Mouse (Mus musculus) midbrain, embryonic 15.5 days (tissue): ENCODE measurements around the gene Gm20388. TPM values are rescaled to one million over a fixed set of nuclear protein-coding genes. Genes with fewer than 3 reads are reported as not detected.
A peak's percentile ranks its signal among the peaks of the same experiment; 100 is the strongest.

ENCODE experiments used
- ATAC-seq: fragments of 200-750 bp; cut with Nextera tagmentation; replicated peaks from 2 replicates; pipeline ENCODE4 v1.8.0; 2017; ENCODE audit warnings: moderate TSS enrichment
- H3K27ac ChIP-seq: fragments of 300-500 bp; sonication (generic); 2 replicates; pipeline ENCODE4 v1.5.1; 2015; ENCODE audit warnings: mild to moderate bottlenecking, inconsistent platforms
- H3K27me3 ChIP-seq: fragments of 300-500 bp; sonication (generic); replicated peaks from 2 replicates; pipeline ENCODE4 v1.6.1; 2015; ENCODE audit warnings: inconsistent platforms
- H3K36me3 ChIP-seq: fragments of 300-500 bp; sonication (generic); replicated peaks from 2 replicates; pipeline ENCODE4 v1.6.1; 2015; ENCODE audit warnings: inconsistent platforms
- H3K4me1 ChIP-seq: fragments of 300-500 bp; sonication (generic); 2 replicates; pipeline ENCODE4 v1.6.1; 2015; ENCODE audit warnings: inconsistent platforms
- H3K4me2 ChIP-seq: fragments of 300-500 bp; sonication (generic); 2 replicates; pipeline ENCODE4 v1.6.1; 2015; ENCODE audit warnings: inconsistent platforms, mild to moderate bottlenecking, moderate library complexity
- H3K4me3 ChIP-seq: fragments of 300-500 bp; sonication (generic); 2 replicates; pipeline ENCODE4 v1.5.1; 2015; ENCODE audit warnings: mild to moderate bottlenecking, inconsistent platforms
- H3K9ac ChIP-seq: fragments of 300-500 bp; sonication (generic); 2 replicates; pipeline ENCODE4 v1.6.1; 2015; ENCODE audit warnings: mild to moderate bottlenecking, inconsistent platforms
- H3K9me3 ChIP-seq: fragments of 300-500 bp; sonication (generic); 2 replicates; pipeline ENCODE4 v1.6.1; 2016; ENCODE audit warnings: inconsistent platforms
- WGBS: fragments of 180-500 bp; shearing (Covaris S2); methylation state at CpG from one replicate; pipeline ENCODE4 v1.1.7; 2015; ENCODE audit warnings: mixed read lengths; 5-methylcytosine and 5-hydroxymethylcytosine counted together
- polyA plus RNA-seq: library from polyadenylated mRNA; unstranded; fragments of >200 nt; fragmentation: Nextera tagmentation; extraction: Ambion mirVana; gene quantifications from 2 replicates; pipeline ENCODE4 v1.2.1, GENCODE M21; 2015

Gm20388 gene
- polyA plus RNA-seq, 1 experiment from 2014 or later, result 5.6 TPM

- Histone ChIP-seq H3K27me3 (no peaks in the 10 kb centered on the region), H3K4me2 (peak within 1 kb of the TSS; percentile 46), H3K9ac (no peak within 1 kb of the TSS; the same call in 1 of the 2 replicates), H3K4me3 (peak within 1 kb of the TSS; percentile 8; the same call in 1 of the 2 replicates), H3K9me3 (no peaks in the 10 kb centered on the region), H3K4me1 (peaks cover 49% of the 10 kb centered on the region), H3K36me3 (no peaks in the 10 kb centered on the region), H3K27ac (peak within 1 kb of the TSS; percentile 83)
- peak; percentile 84 for ATAC-seq
- WGBS, result 0% methylated on average over 20 of the region's 26 CpGs
These were observed 266.9 kb downstream of the Gm20388 start, which contains the start of gene Fam92b for GRCm38 (mm10) chr8:120177318-120178123. Gene Fam92b, minus strand, starts transcription at chr8:120177466.

- no peak for ATAC-seq
- Histone ChIP-seq H3K9ac (no peak overlapping the region), H3K4me2 (peak overlapping the region; percentile 46), H3K27ac (peak overlapping the region; percentile 83), H3K27me3 (no peaks in the 10 kb centered on the region), H3K4me3 (no peak overlapping the region), H3K36me3 (no peaks in the 10 kb centered on the region), H3K4me1 (peaks cover 49% of the 10 kb centered on the region), H3K9me3 (no peaks in the 10 kb centered on the region)
- WGBS, result 2% methylated on average over 10 of the region's 10 CpGs
These were observed 267.5 kb downstream of the Gm20388 start for GRCm38 (mm10) chr8:120178124-120178514.

GRCm38 (mm10) chr8:120179027-120179431 lies 268.4 kb downstream of the Gm20388 start:
- H3K36me3 ChIP-seq, result no peaks in the 10 kb centered on the region
- H3K9ac ChIP-seq, result no peak overlapping the region
- peaks cover 48% of the 10 kb centered on the region for H3K4me1 ChIP-seq
- H3K27ac ChIP-seq, result peak overlapping the region; percentile 49
- WGBS, result 1% methylated on average over 10 of the region's 10 CpGs
- peak; percentile 69 for ATAC-seq
- no peaks in the 10 kb centered on the region for H3K9me3 ChIP-seq
- H3K4me2 ChIP-seq, result peak overlapping the region; percentile 46
- no peaks in the 10 kb centered on the region for H3K27me3 ChIP-seq
- no peak overlapping the region for H3K4me3 ChIP-seq

- no peak for ATAC-seq
- peaks cover 54% of the 10 kb centered on the region for H3K4me1 ChIP-seq
- no peak overlapping the region for H3K9ac ChIP-seq
- no peaks in the 10 kb centered on the region for H3K27me3 ChIP-seq
- no peaks in the 10 kb centered on the region for H3K9me3 ChIP-seq
- WGBS, result 42% methylated on average over 7 of the region's 7 CpGs
- no peak overlapping the region for H3K27ac ChIP-seq
- H3K36me3 ChIP-seq, result no peaks in the 10 kb centered on the region
- no peak overlapping the region for H3K4me3 ChIP-seq
- no peak overlapping the region for H3K4me2 ChIP-seq
These were observed 269.9 kb downstream of the Gm20388 start for GRCm38 (mm10) chr8:120180445-120180970.

- Histone ChIP-seq H3K27me3 (no peaks in the 10 kb centered on the region), H3K9me3 (no peaks in the 10 kb centered on the region), H3K9ac (no peak overlapping the region), H3K4me2 (no peak overlapping the region), H3K27ac (no peak overlapping the region), H3K4me3 (no peak overlapping the region), H3K36me3 (no peaks in the 10 kb centered on the region), H3K4me1 (peaks cover 57% of the 10 kb centered on the region)
- 86% methylated on average over 5 of the region's 5 CpGs for WGBS
- ATAC-seq, result no peak
These were observed 270.6 kb downstream of the Gm20388 start for GRCm38 (mm10) chr8:120181274-120181673.

- no peak overlapping the region for H3K4me3 ChIP-seq
- 84% methylated on average over 4 of the region's 4 CpGs for WGBS
- H3K36me3 ChIP-seq, result no peaks in the 10 kb centered on the region
- no peaks in the 10 kb centered on the region for H3K27me3 ChIP-seq
- H3K9me3 ChIP-seq, result no peaks in the 10 kb centered on the region
- ATAC-seq, result no peak
- H3K27ac ChIP-seq, result no peak overlapping the region
- no peak overlapping the region for H3K9ac ChIP-seq
- H3K4me1 ChIP-seq, result peaks cover 55% of the 10 kb centered on the region
- no peak overlapping the region for H3K4me2 ChIP-seq
These were observed 271.3 kb downstream of the Gm20388 start for GRCm38 (mm10) chr8:120181861-120182414.

GRCm38 (mm10) chr8:120184366-120184765 lies 273.7 kb downstream of the Gm20388 start:
- Histone ChIP-seq H3K36me3 (no peaks in the 10 kb centered on the region), H3K4me2 (no peak overlapping the region), H3K27ac (no peak overlapping the region), H3K9me3 (no peaks in the 10 kb centered on the region), H3K4me1 (peaks cover 31% of the 10 kb centered on the region), H3K27me3 (no peaks in the 10 kb centered on the region), H3K4me3 (no peak overlapping the region), H3K9ac (no peak overlapping the region)
- no peak for ATAC-seq
- WGBS, result 52% methylated on average over 9 of the region's 9 CpGs

GRCm38 (mm10) chr8:120184850-120185792 lies 274.5 kb downstream of the Gm20388 start:
- Histone ChIP-seq H3K4me2 (peak overlapping the region; percentile 22; the same call in 1 of the 2 replicates), H3K4me3 (no peak overlapping the region), H3K9me3 (no peaks in the 10 kb centered on the region), H3K9ac (0 out of 2 replicates have a peak overlapping the region, but pooled peaks have one; percentile 16), H3K36me3 (no peaks in the 10 kb centered on the region), H3K27ac (peak overlapping the region; percentile 60), H3K27me3 (no peaks in the 10 kb centered on the region), H3K4me1 (peaks cover 29% of the 10 kb centered on the region)
- WGBS, result 20% methylated on average over 17 of the region's 17 CpGs
- peak; percentile 34 for ATAC-seq

GRCm38 (mm10) chr8:120186454-120186853 lies 275.8 kb downstream of the Gm20388 start:
- no peak for ATAC-seq

GRCm38 (mm10) chr8:120188510-120188909 lies 277.9 kb downstream of the Gm20388 start:
- Histone ChIP-seq H3K4me3 (no peak overlapping the region), H3K27ac (no peak overlapping the region), H3K9me3 (no peaks in the 10 kb centered on the region), H3K36me3 (no peaks in the 10 kb centered on the region), H3K4me2 (no peak overlapping the region), H3K9ac (no peak overlapping the region), H3K4me1 (peaks cover 34% of the 10 kb centered on the region), H3K27me3 (no peaks in the 10 kb centered on the region)
- 83% methylated on average over 6 of the region's 6 CpGs for WGBS
- ATAC-seq, result no peak

More at GRCm38 (mm10) chr8:120186454-120186853, 275.8 kb downstream of the Gm20388 start:
- 55% methylated on average over 8 of the region's 8 CpGs for WGBS
- Histone ChIP-seq H3K9me3 (no peaks in the 10 kb centered on the region), H3K27me3 (no peaks in the 10 kb centered on the region), H3K36me3 (no peaks in the 10 kb centered on the region), H3K4me3 (no peak overlapping the region), H3K27ac (no peak overlapping the region), H3K4me2 (no peak overlapping the region), H3K4me1 (peaks cover 34% of the 10 kb centered on the region), H3K9ac (no peak overlapping the region)

GRCm38 (mm10) chr8:120189440-120189839 lies 278.8 kb downstream of the Gm20388 start:
- WGBS, result 77% methylated on average over 6 of the region's 6 CpGs
- Histone ChIP-seq H3K9ac (no peak overlapping the region), H3K27ac (no peak overlapping the region), H3K9me3 (no peaks in the 10 kb centered on the region), H3K4me2 (no peak overlapping the region), H3K4me1 (peaks cover 34% of the 10 kb centered on the region), H3K27me3 (no peaks in the 10 kb centered on the region), H3K4me3 (no peak overlapping the region), H3K36me3 (no peaks in the 10 kb centered on the region)
- no peak for ATAC-seq
